Mouse (Mus musculus): Measurements from ENCODE around the gene Slc17a9. TPM values are rescaled to one million over a fixed set of nuclear protein-coding genes. Genes with fewer than 3 reads are reported as not detected.

Slc17a9 gene
- total and polyA plus RNA-seq, 3 experiments = 6.7 to 16.1 TPM; not detected in 1

GRCm38 (mm10) chr2:180695176-180695575 lies 29.9 kb upstream of the Slc17a9 start:
- peaks cover 83% of the 10 kb centered on the region for H3K79me2 ChIP-seq (ENCODE audit: control insufficient read depth, insufficient read depth, low read length, poor library complexity)
- H3K4me3 ChIP-seq (ENCODE audit: control insufficient read depth in 1 of 2, insufficient read depth in 1 of 2, low read depth in 2 of 2, low read length in 2 of 2) = no peak overlapping the region
- peaks cover 28 to 39% of the 10 kb centered on the region in 2 experiments for H3K4me1 ChIP-seq (ENCODE audit: control insufficient read depth in 1 of 2, insufficient read depth in 2 of 2, low read length in 2 of 2)
- no peak for TF ChIP-seq TCF12 (IDR thresholded peaks at IDR 0.05; ENCODE audit: low read depth, low read length)
- no peak for TF ChIP-seq POLR2AphosphoS2 (IDR thresholded peaks at IDR 0.05; ENCODE audit: low read length)
- no peak for TF ChIP-seq MEF2A (IDR thresholded peaks at IDR 0.05; ENCODE audit: extremely low read depth, insufficient replicate concordance, low read depth, low read length, poor library complexity, severe bottlenecking)
- no peak for TF ChIP-seq ZKSCAN1 (IDR thresholded peaks at IDR 0.05; ENCODE audit: low read depth, low read length)
- no peak for TF ChIP-seq GABPA (IDR thresholded peaks at IDR 0.05; ENCODE audit: low read depth, low read length)
- no peak for TF ChIP-seq MXI1 (IDR thresholded peaks at IDR 0.05; ENCODE audit: low read depth, low read length)
- no peak for TF ChIP-seq JUND (IDR thresholded peaks at IDR 0.05; ENCODE audit: low read depth, low read length)
- no peak for TF ChIP-seq BHLHE40 (IDR thresholded peaks at IDR 0.05; ENCODE audit: borderline replicate concordance, low read depth, low read length)
- no peak for TF ChIP-seq MAZ (IDR thresholded peaks at IDR 0.05; ENCODE audit: low read depth, low read length)
- TF ChIP-seq CHD2 (IDR thresholded peaks at IDR 0.05; ENCODE audit: low read length) = no peak
- no peak for TF ChIP-seq HCFC1 (IDR thresholded peaks at IDR 0.05; ENCODE audit: low read depth, low read length)
- no peak for TF ChIP-seq RCOR1 (IDR thresholded peaks at IDR 0.05; ENCODE audit: low read depth, low read length)
- no peak for TF ChIP-seq ZNF384 (IDR thresholded peaks at IDR 0.05; ENCODE audit: low read depth, low read length)
- TF ChIP-seq TBP (IDR thresholded peaks at IDR 0.05; ENCODE audit: low read depth, low read length) = no peak
- no peak for TF ChIP-seq USF2 (IDR thresholded peaks at IDR 0.05; ENCODE audit: borderline replicate concordance in 1 of 2, insufficient read depth in 1 of 2, low read depth in 1 of 2, low read length in 2 of 2)
- TF ChIP-seq TAL1 (IDR thresholded peaks at IDR 0.05; ENCODE audit: low read length) = no peak
- no peak for TF ChIP-seq CHD1 (IDR thresholded peaks at IDR 0.05; ENCODE audit: low read depth, low read length)
- no peak for TF ChIP-seq MYB (IDR thresholded peaks at IDR 0.05; ENCODE audit: low read depth, low read length)
- no peak for TF ChIP-seq USF1 (IDR thresholded peaks at IDR 0.05; ENCODE audit: low read depth, low read length)
- TF ChIP-seq RAD21 (IDR thresholded peaks at IDR 0.05; ENCODE audit: low read depth, low read length) = no peak
- no peaks in the 10 kb centered on the region for H3K9me3 ChIP-seq (replicated peaks; ENCODE audit: insufficient read depth, low read length)
- H3K27ac ChIP-seq (ENCODE audit: control insufficient read depth, low read depth, low read length) = no peak overlapping the region
- peak; percentile 30 for DNase-seq (ENCODE audit: low read depth, low spot score)
- H3K36me3 ChIP-seq (ENCODE audit: control insufficient read depth in 1 of 2, insufficient read depth in 2 of 2, low read length in 2 of 2) = peaks cover 11 to 64% of the 10 kb centered on the region in 2 experiments
- H3K9ac ChIP-seq (ENCODE audit: control insufficient read depth, low read depth, low read length, poor library complexity, severe bottlenecking) = no peak overlapping the region
- no peaks in the 10 kb centered on the region for H3K27me3 ChIP-seq (ENCODE audit: control insufficient read depth in 1 of 2, insufficient read depth in 2 of 2, low read length in 2 of 2)

GRCm38 (mm10) chr2:180700457-180700856 lies 24.6 kb upstream of the Slc17a9 start:
- peak overlapping the region; percentile 99 for H3K9ac ChIP-seq (ENCODE audit: control insufficient read depth, low read depth, low read length, poor library complexity, severe bottlenecking)
- peak overlapping the region; percentile 84 to 95; a peak in 3 of 4 replicates for H3K4me3 ChIP-seq (ENCODE audit: control insufficient read depth in 1 of 2, insufficient read depth in 1 of 2, low read depth in 2 of 2, low read length in 2 of 2)
- H3K36me3 ChIP-seq (ENCODE audit: control insufficient read depth in 1 of 2, insufficient read depth in 2 of 2, low read length in 2 of 2) = peaks cover 5 to 67% of the 10 kb centered on the region in 2 experiments
- H3K79me2 ChIP-seq (ENCODE audit: control insufficient read depth, insufficient read depth, low read length, poor library complexity) = peaks cover 86% of the 10 kb centered on the region
- H3K9me3 ChIP-seq (replicated peaks; ENCODE audit: insufficient read depth, low read length) = no peaks in the 10 kb centered on the region
- TF ChIP-seq TCF12 (IDR thresholded peaks at IDR 0.05; ENCODE audit: low read depth, low read length) = no peak
- no peak for TF ChIP-seq NELFE (IDR thresholded peaks at IDR 0.05; ENCODE audit: low read depth, low read length)
- no peak for TF ChIP-seq MYC (IDR thresholded peaks at IDR 0.05; ENCODE audit: low read depth, low read length)
- no peak for TF ChIP-seq CHD1 (IDR thresholded peaks at IDR 0.05; ENCODE audit: low read depth, low read length)
- TF ChIP-seq POLR2AphosphoS2 (IDR thresholded peaks at IDR 0.05; ENCODE audit: low read length) = no peak
- TF ChIP-seq JUND (IDR thresholded peaks at IDR 0.05; ENCODE audit: low read depth, low read length) = no peak
- TF ChIP-seq CTCF (IDR thresholded peaks at IDR 0.05 in 2 of 3, conservative IDR thresholded peaks at IDR 0.05 in 1 of 3; ENCODE audit: control insufficient read depth in 1 of 3, insufficient read depth in 1 of 3, low read depth in 2 of 3, low read length in 3 of 3, poor library complexity in 1 of 3, severe bottlenecking in 1 of 3) = no peak
- no peak for TF ChIP-seq MYB (IDR thresholded peaks at IDR 0.05; ENCODE audit: low read depth, low read length)
- peaks cover 35 to 49% of the 10 kb centered on the region in 2 experiments for H3K4me1 ChIP-seq (ENCODE audit: control insufficient read depth in 1 of 2, insufficient read depth in 2 of 2, low read length in 2 of 2)
- H3K27me3 ChIP-seq (ENCODE audit: control insufficient read depth in 1 of 2, insufficient read depth in 2 of 2, low read length in 2 of 2) = no peaks in the 10 kb centered on the region
- no peak for DNase-seq (ENCODE audit: low read depth, low spot score)
- no peak overlapping the region for H3K27ac ChIP-seq (ENCODE audit: control insufficient read depth, low read depth, low read length)

Data from MEL (cell line).